Mouse (Mus musculus) c-Kit-negative CD71-positive TER-119-positive erythroid progenitor cells, embryonic 14.5 days (primary cell): Measurements from ENCODE around the gene Gsta4.
"Not testable (repeated sequence)": the region's sequence is repeated elsewhere in the genome, so short reads cannot be mapped to it uniquely, and the experiment has no call there.

Experiments used
- DNase-seq: peaks from one replicate; pipeline ENCODE4 v3.0.0-alpha.2; 2013; ENCODE audit warnings: low read depth, low spot score

Gsta4 gene

DNA sequence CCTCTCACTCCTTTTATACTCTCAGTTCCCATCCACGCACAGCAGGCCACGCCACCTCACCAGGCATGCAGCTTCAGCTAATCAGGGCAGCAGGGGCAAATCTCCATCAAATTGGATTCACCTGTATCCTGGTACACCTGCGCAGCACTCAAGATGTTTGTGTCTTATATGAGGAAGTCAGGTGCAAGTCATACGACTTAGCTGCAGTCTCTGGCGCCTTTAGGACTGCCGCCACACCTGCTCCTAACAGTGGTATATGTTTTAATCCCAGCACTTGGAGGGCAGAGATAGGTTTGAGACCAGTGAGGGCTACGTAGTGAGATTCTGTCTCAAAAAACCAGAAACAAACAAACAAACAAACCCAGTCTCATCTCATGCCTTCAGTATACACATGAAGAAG lies at the start of gene Gsta4:
Gene Gsta4 (plus strand): TSS at position 301 of the 400 bp plus-strand sequence.
- not testable (repeated sequence) for DNase-seq

DNA sequence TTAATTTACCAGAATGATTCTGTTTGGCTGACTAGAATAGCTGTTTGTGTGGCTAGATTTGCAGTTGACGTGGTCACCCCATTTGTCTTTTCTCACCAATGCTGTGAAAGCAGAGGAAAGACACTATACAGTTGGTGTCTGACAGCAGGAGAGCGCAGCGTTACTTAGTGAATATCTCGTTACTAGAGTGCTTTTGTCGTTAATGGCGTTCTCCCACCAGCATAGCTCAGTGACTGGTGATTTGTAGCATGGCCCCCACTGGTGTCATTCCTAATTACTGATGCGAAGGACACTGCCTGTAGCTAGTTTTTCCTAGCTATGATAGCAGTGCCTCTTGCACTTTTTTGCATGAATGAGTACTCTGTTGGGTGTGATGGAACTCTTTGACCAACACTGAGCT lies 46.9 kb upstream of the Gsta4 start:
- no peak for DNase-seq

DNA sequence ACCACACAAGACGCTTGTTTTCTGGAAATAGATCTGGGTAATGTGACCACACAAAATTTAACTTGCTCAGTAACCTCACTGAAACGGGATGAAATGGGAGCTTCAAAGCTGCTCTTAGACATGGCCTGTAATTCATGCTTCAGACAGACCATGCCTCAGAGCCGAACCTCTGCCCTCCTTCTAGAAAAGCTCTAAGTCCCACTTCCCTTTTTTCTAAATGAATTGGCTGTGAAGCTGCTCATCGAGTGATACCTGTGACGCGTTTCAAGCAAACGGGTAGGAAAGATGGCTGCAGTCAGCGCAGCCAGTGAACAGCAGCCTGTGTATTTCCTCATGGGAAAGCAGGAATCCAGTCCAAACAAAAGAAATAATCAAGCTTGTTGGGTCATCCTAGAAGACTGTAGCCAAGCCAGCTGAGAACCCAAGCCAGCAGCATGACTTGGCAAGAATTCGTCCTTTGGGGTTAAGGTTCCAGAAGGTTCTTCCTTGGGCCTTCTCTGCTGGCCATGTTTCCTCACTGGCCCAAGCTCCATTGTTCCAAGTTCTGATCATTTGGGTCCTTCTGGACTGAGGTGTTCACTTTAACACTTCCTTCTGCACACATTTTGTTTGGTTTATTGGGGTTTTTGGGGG lies 44.4 kb upstream of the Gsta4 start:
- no peak for DNase-seq

DNA sequence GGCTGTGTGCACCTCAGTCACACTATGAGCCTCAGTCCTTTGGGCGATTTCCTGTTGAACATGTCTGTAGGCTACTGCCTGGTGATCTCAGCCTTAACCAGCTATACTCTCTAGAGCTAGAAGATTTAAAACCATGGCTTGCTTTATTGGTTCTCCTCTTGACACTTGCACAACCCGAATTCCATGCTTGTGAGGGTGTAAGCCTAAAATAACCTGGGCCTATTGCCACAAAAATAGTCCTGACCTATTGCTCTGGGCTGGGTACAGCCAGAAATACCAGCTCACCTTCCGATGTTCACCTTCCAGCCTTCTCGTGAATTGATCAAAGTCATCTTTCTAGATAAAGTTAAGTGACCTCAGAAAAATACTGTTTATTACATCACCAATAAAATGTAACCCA lies 43.1 kb upstream of the Gsta4 start:
- DNase-seq = no peak

- DNase-seq = no peak
These were observed 36.5 kb upstream of the Gsta4 start for GRCm38 (mm10) chr9:78146099-78146498.

GRCm38 (mm10) chr9:78146627-78147026 lies 35.9 kb upstream of the Gsta4 start:
- DNase-seq = no peak

- DNase-seq = no peak
These were observed 34.4 kb upstream of the Gsta4 start for GRCm38 (mm10) chr9:78148149-78148548.

DNA sequence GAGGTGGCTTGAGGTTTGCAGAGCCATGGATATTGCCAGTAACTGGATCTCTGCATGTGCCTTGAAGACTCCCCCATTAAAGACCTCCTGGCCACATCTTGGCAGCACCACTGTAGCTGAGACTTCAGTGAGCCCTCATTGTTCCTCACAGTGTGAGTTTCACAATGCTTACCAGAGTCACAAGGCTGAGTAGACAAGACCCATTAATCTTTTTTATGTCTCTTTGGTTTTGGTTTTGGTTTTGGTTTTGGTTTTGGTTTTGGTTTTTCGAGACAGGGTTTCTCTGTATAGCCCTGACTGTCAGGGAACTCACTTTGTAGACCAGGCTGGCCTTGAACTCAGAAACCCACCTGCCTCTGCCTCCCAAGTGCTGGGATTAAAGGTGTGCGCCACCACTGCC lies 32.8 kb upstream of the Gsta4 start:
- not testable (repeated sequence) for DNase-seq

- no peak for DNase-seq
These were observed 28.2 kb upstream of the Gsta4 start for GRCm38 (mm10) chr9:78154211-78154977.

DNA sequence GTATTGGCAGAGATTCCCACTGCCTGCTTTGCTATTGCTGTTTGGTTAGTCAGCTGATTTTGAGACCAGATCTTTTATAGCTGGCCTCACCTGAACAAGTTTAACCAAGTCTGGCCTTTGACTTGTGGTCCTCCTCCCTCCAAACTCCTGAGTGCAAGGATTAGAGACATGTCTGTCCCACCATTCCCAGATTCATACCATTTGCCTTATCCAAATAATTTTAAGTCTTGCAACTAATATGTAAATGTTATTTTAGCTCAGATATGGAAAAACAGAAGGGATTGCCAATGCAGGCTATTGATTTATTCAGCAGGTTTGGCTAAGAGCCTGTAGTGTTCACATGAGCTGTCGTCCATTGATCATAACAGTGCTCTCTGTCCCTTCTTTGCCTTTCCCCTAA lies 25.4 kb upstream of the Gsta4 start:
- no peak for DNase-seq

GRCm38 (mm10) chr9:78163291-78163690 lies 19.3 kb upstream of the Gsta4 start:
- DNase-seq = no peak

DNA sequence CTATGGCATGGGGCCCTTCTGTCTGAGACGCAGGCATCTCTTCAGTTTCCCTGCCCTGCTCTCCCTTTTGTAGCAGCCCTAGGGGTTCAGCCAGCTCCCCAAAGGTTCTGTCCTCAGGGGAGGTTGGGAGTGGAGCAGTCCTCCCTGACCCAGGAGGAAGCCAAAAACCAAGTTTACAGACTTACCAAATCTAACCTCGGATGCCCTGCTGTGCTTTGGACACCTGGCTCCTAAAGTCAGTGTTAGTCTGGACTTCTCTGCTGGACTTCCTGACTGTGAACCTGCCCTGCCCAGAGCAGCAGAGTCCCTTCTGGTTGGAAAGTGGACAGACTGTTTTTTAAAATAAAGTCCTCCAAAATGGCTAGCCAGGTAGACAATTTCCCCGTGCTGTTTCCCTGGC lies 17.8 kb upstream of the Gsta4 start:
- DNase-seq = no peak

- DNase-seq = no peak
These were observed 17.1 kb upstream of the Gsta4 start for GRCm38 (mm10) chr9:78165454-78165853.

- no peak for DNase-seq
These were observed 15.7 kb upstream of the Gsta4 start for GRCm38 (mm10) chr9:78166694-78167452.

DNA sequence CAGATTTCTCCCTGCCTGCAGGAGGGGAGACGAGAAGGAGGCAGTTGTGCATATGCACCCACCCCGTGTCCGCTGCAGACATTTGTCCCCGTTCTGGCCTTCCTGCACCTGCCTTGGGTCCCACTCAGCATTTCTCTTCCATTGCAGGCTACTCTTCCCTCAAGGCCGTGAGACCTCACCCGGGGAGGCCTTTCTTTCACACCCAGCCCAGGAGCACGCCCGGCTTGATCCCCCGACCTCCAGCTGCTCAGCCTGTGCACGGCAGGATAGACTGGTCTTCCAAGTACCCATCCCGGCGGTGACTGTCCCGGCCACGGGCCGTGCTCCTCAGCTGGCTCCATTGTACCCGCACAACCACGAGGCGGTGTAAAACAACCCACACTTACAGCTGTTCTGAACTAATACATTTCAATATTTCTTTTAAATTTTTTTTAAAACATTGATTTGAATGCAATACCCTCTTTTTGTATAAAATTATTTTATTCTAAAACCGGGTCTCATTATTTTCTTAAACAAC lies 15.1 kb upstream of the Gsta4 start:
- no peak for DNase-seq

DNA sequence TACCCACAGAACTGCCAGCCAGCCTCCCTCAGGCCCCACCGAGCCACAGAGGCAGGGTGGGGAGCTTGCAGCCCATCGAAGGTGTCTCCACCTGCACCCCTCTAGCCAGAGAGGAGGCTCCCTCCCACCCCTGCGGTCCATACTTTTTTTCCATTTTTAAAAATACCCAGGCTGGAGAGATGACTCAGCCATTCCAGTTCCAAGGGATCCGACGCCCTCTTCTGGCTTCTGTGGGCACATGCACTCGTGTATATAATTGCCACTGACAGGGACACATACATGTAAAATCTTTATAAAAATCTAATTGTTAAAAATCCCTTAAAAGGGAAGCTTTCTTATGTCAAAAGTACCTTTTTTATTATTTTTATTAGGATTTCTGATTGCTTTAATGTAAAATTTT lies 13.7 kb upstream of the Gsta4 start:
- DNase-seq = no peak

DNA sequence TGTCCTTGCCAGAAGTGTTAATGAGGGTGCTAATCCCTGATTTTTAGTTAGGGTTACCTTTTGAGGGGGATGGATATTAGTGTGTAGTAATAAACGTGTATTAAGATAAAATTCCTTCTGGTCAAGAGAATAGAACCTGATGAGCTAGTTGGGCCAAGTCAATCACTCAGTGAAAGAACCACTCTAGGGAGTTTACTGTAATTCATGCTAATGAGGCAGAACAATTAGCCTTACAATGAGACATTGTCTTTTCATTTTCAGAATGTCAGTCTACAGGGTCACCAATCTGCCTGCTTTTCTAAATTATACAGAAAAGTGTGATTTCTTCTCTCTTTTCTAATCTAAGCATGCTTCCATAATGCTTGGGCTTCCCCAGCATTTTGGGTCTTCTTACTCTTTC lies 8.6 kb upstream of the Gsta4 start:
- DNase-seq = no peak

DNA sequence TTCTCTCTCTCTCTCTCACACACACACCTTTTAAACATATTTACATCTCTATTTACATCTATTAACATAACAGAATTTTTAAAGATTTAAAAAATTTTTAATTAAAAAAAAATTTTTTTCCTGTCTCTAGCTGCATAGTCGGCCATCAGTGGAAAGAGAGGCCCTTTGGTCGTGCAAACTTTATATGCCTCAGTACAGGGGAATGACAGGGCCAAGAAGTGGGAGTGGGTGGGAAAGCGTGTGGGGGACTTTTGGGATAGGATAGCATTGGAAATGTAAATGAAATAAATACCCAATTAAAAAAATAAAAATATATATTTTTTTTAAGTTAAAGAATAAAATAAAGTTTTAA lies 7.7 kb upstream of the Gsta4 start:
- DNase-seq = not testable (repeated sequence)

- DNase-seq = peak; percentile 96
These were observed 7.0 kb upstream of the Gsta4 start for GRCm38 (mm10) chr9:78175277-78176200.

DNA sequence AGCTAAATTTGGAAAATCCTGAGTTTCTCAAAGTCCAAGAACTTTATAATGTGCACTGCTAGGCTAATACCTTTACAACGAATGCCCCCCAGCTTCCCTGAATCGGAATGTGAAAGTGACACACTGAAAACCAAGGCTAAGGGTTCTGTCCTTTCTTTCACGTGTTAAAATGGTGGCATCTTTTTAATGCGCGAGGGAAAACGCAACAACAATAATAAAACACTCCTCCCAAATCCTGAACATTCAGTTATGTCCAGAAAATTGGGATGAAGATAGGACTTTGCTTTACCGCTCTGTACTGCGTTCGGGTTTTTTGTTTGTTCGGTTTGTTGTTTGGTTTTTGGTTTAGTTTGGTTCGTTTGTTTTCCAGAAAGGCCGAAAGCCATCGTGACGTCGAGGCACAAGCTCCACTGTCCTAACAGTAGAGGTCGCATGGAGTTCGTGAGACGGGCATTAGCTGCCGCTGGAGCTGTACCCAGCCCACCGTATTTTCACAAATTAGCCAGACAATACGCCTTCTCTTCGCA lies 6.3 kb upstream of the Gsta4 start:
- peak; percentile 68 for DNase-seq

- no peak for DNase-seq
These were observed 5.7 kb upstream of the Gsta4 start for GRCm38 (mm10) chr9:78176831-78177230.
